22 mouse cellular contexts compared by ENCODE assay signal in the genomic region with DNA sequence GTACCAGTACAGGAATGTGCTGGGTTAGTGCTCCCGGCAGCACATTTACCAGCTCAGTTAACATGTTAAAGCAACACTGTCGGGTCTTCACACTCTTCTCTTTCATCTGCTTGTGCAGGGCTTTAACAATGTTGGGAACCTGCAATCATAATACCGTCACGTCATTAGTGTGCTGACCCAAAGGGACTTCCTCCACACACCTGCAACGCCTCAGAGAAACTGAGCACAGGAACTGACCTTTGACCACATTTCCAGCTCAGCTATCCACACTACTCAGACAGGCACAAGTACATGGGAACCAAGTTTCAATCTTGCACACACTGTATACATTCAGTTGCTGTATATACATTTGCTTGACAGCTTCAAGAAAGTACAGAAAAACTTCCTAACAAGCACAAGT.
"Had no signal": no experiment of that assay in that cellular context is flagged by ENCODE, and none has a peak within 500 bp of the region (broad histone marks: within the 10 kb centered on the region; RNA-seq: fewer than 3 reads in every experiment).

No protein-coding gene starts in this region.

- H3K9me3 ChIP-seq: heart, embryonic 12.5 days; hindbrain, embryonic 10.5 days; hindbrain, embryonic 12.5 days; limb, embryonic 12.5 days; liver, embryonic 13.5 days had no signal

- H3K9ac ChIP-seq: heart, embryonic 12.5 days; hindbrain, embryonic 12.5 days; hindbrain, embryonic 14.5 days; limb, embryonic 12.5 days; liver, embryonic 13.5 days had no signal

- ATAC-seq: forebrain, embryonic 16.5 days; hindbrain, embryonic 16.5 days; inflammation-experienced regulatory T-cells, adult 6 months had no signal

- H3K27me3 ChIP-seq: heart, embryonic 12.5 days; hindbrain, embryonic 12.5 days; limb, embryonic 12.5 days; liver, embryonic 13.5 days had no signal

- DNase-seq: gastrocnemius, adult 2 months; gastrocnemius, postnatal 10 days; gastrocnemius, postnatal 25 days; heart, adult 2 months; heart, postnatal 10 days; heart, postnatal 4 days; kidney, adult 18-20 months; kidney, postnatal 14 days; layer of hippocampus, adult 9-11 months; layer of hippocampus, postnatal 36 days; left cerebral cortex, postnatal 4 days; liver; liver, embryonic 13.5 days had no signal

- H3K4me1 ChIP-seq: heart, embryonic 12.5 days; hindbrain, embryonic 10.5 days; hindbrain, embryonic 12.5 days; limb, embryonic 12.5 days; liver, embryonic 13.5 days had no signal

- H3K4me3 ChIP-seq: gastrocnemius, adult 2 months; heart, adult 2 months; heart, embryonic 12.5 days; hindbrain, embryonic 10.5 days; hindbrain, embryonic 12.5 days; limb, embryonic 12.5 days; liver, embryonic 13.5 days had no signal

- H3K27ac ChIP-seq: gastrocnemius, adult 2 months; heart, adult 2 months; hindbrain, embryonic 10.5 days; hindbrain, embryonic 12.5 days; hindbrain, embryonic 14.5 days; limb, embryonic 12.5 days; liver, embryonic 13.5 days had no signal

- H3K4me2 ChIP-seq: heart, embryonic 12.5 days; hindbrain, embryonic 12.5 days; hindbrain, embryonic 14.5 days; limb, embryonic 12.5 days; liver, embryonic 11.5 days; liver, embryonic 13.5 days had no signal
